Mouse (Mus musculus) spleen, postnatal 4 days (tissue): ENCODE measurements at regions not wholly inside any gene's neighbourhood (a gene's known extent, or its start where the extent isn't known, plus 50 kb on each side); places are given as distances from the start of the nearest gene placed in this dataset.
"Not testable (repeated sequence)": the region's sequence is repeated elsewhere in the genome, so short reads cannot be mapped to it uniquely, and the experiment has no call there.

Source experiments
- DNase-seq, 2 experiments: peaks; one replicate each; pipeline ENCODE4 v3.0.0; 2022; ENCODE audit warnings: low spot score in 2 of 2

DNA sequence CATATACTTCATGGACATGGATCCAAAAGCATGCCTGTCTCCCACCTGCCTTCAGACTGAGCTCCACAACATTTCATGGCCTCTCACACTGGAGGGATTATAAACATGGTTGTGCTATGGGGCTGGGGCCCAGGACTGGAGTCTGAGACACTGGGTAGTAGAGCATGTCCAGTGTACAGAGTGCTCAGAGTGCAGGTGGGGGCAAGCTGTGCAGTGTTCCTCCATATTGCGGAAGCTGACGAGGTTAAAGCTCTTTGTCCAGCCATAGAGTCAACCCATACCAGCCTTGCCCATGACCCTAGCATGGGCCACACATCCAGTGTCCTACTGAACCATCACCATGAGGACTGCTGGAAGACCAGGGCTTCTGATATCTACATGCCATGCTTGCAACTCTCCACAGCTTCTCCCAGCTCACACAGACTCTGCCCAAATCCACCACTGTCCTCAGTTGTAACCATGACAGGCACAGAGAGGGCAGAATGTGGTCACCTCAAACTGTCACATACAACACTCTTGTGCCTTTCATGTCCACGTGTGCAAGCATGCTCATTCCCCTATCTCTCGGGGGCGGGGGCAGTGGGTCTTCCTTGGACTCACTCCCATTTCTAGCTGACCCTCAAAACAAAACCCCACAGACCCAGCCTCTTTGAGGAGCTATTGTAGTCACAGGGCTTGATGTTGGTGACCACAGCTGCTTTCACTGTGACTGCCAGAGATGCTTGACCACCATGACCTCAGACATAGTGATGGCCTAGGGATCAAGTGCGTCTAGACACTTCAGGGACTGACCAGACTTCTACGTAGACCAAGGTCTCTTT, 55.9 kb downstream of the Tmem121 start:
- no peak for DNase-seq

DNA sequence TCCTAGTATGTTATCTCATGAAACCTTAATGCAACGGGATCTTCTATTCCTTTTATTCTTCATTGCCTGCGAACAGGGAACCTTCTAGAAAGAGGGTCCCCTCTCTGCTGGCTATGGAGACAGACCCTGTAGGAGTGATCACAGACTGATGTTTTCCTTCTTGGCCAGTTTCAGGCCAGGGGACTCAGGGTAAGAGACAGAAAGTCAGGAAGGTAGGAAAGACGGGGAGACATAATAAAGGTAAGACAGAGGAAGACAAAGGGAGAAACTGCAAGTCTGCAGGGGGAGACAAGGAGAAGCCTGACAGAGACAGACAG, 56.4 kb downstream of the Tmem121 start:
- no peak for DNase-seq

DNA sequence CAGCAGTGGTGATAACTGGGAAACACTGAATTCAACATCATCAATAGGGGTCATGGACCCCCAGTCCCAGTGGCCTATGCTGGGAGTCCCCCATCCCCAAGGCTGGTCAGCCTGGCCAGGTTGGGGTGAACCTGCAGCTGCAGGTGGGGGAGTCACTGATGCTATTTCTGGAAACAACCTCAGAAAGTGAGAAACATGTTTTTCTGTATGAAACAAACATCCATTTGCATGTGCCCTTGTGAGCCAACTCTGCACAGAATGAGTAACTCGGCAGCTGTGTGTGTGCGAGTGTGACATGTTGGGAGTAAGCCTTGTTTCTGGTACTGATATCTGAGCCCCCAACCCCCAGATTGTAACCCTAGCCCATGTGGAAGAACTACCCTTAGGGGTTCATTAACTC, 59.0 kb downstream of the Tmem121 start:
- no peak for DNase-seq

DNA sequence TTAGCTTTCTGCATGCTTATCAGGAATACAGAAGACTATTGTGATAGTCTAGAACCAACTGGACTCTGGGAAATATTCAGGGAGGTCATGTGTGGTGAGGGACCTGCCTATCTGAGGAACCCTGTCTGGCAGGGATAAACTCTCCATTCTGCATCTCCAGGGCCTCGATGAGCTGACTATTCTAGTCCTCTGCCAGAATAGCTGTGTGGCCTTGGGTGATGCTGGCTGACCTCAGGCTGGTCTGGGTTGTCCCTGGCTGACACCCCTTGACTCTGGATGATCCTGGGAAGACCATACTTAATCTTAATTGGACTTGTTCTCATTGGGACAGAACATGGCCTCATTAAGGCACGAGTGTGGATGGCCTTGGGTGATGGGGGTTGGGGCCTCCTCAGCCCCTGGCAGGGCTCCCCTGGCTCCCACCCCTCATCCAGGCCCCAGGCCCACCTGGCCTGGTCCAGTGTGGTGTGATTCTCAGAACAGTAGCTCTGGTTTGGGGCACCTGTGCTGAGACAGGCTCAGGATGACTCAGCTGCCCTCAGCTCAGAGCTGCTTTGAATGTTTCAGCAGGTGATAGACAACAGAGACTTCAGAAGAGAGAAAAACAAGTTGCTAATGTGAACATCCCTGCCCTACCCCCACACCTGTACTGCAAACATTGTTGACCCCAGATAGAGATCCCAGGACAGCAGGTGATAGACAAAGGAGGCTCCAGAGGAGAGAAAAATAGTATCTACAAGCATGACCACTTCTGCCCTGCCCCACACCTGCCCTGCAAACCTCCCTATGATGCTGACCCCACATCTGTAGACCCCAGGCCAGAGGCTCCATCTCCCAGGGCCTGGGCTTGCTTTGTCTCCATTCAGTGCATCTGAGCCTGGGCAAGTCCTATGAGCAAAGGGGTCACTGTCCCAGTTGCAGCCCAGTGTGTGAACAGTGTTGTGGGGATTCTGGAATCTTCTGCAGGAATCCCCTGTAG, 68.0 kb downstream of the Tmem121 start:
- DNase-seq: not testable (repeated sequence)

DNA sequence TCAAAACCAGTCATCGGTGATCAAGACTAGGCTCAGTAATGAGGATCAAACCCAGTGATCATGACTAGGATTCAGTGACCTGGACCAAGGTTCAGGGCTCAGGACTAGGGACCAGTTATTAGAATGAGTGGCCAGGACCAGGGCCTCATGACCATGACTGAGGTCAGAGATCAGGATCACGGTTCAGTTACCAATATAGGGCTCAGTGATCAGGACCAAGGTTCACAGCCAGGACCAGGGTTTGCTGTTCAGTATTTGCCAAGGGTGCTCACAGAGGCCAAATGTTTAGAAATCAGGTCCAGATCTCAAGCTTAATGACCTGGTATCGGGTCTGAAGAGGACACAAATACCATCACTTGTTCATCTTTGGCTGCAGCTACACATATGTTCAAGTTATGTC, 69.6 kb downstream of the Tmem121 start:
- DNase-seq: no peak

DNA sequence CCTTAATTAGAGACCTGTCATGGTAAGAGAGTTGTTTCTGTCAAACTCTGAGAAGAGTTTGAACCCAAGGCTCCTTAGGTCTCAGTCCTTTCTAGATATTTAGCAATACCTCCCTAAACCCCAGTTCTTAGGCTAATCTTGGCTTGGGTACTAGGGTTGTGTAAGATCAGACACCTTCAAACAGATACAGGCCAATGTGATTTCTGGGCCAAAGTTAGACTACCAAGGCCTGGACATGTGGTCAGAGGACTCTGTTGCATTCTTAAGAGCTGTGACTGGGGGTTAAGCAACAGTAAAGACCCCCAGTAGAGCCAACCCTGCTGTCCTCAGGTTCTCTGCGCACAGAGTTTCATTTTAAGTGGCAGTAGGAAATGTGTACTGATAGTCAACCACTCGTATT, 70.9 kb downstream of the Tmem121 start:
- DNase-seq: no peak

DNA sequence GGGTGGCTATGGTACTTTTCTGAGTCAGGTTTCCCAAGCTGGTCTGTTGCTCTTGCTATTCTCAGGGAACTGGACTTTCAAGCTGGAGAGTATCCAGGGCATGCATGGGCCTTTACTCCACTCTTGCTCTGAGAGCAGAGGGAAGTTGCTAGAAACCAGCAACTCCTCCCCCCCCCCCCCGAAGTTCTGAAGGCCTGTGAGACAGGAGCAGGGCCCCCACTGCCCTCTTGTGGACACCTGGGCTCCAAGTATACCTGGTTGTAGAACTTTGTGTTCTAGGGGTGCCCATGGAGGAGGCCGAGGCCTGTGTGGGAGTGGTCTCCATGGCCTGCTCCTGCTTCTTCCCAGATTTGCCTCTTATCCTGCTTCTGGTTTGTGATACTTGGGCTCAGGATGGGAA, 71.5 kb downstream of the Tmem121 start:
- peak; percentile 61 to 77 for DNase-seq

DNA sequence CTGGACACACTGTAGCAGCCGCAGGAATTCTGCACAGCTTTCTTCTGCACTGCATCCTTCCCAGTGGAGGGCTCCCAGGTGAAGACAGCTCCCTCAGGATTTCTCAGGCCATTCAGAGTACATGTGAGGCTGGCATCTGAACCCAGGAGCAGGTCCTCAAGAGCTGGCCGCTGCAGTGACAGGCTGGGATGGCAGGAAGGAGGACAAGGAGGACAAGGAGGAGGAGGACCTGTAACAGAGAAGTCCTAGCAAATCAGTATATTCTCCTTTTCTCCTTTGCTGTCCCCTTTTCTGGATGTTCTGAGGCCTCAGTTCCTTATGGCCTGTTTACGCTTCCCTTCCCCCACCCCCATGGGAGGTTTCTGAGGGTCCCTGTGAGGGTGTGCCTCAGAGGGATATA, 73.7 kb downstream of the Tmem121 start:
- no peak for DNase-seq

DNA sequence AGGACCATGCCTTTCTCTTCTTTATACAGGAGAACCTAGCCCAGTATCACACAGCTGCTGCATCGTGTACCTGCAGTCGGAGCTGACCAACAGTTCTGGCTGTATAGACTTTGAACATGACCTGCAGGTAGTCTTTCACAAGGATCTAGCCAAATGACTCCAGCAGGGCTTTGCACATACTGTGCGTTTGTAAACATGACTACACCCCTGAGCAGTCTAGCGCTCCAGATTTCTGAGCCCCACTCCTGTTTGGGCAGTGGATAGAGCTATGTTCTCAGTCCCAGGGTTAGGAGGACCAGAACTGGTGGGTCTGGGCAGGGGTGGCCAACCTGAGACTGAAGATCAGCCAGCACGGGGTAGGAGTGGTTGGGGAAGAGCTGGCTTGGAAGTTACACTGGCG, 74.6 kb downstream of the Tmem121 start:
- DNase-seq: no peak

DNA sequence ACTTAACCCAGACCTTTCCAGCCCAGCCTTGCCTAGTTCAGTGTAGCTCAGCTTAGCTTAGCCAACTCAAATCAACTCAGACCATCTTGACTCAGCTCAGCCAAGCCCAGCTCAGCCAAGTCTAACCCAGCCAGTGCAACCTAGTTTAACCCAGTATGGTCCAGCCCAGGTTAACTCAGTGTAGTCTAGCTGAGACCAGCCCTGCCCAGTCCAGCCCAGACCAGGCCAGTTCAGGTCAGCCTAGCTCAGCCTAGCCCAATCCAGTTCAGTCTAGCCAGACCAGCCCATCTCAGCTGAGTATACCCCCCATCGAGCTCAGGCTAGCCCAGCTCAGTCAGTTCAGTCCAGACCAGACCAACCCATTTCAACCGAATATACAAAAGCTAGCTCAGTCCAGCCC, 90.2 kb downstream of the Tmem121 start:
- DNase-seq: no peak

DNA sequence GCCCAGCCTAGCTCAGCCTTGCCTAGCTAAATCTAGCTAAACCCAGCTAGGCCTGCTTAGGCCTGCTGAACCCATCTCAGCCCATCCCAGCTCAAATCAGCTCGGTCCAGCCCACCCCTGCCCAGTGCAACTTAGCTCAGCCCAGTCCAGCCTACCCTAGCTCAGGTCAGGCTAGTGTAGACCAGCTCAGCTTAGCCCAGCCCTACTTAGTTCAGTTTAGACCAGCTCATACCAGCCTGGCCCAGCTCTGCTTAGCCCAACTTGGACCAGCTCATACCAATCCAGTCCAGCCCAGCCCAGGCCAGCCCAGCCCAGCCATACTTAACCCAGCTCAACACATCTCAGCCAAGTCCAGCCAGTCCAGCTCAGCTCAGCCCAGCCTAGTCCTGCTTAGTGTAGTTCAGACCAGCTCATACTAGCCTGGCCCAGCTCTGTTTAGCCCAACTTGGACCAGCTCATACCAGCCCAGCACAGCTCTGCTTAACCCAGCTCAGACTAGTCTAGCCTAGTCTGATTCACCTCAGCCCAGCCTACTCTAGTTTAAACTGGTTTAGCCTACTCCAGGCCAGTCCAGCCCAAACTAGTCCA, 90.7 kb downstream of the Tmem121 start:
- no peak for DNase-seq

DNA sequence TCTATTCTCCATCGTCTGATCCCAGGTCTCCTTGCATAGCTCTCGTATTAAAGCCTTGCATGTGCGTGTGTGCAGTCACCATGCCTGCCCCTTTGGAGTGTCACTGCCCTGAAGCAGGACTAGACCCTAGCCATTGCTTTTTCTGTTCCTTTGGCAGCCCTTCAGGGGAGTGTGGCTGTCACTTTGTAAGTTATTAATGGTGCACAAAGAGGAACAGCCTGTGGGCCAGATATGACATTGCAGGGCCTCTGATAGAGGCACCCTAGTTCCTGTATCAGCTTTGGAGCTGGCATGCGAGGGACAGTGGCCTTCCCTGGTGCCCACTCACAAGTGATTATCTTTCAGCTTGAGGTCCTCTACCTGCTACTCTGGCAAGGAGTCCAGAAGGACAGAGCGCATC, 92.0 kb downstream of the Tmem121 start:
- no peak for DNase-seq

DNA sequence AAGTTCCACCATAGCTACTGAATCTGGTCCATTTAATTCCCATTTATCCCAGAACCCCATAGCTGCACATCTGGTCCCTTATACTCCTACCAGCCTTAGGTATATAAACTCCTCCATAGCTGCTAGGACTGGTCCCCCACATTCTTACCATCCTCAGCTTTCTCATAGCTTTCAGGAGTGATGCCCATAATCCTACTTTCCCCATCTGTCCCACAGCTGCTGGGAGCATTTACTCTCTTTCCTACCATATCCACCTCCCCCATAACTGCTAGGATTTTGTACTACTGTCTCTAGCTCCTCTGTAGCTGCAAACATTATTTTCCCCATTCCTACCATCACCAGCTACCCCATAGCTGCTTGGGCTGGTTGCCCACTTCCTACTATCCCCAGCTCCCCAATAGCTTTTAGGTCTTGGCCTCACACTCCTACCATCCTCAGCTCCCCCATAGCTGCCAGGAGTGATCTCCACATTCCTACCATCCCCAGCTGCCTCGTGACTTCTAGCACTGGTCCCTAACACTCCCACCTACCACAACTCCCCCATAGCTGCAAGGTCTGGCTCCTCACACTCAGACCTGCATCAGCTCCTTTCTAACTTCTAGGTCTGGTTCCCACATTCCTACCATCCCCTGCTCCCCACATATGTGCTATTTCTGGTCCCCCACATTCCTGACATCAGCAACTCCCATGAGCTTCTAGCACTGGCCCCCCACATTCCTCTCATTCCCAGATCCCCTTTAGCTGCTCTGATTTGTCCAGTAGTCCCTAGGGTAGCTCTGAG, 106.5 kb downstream of the Tmem121 start:
- DNase-seq: no peak

DNA sequence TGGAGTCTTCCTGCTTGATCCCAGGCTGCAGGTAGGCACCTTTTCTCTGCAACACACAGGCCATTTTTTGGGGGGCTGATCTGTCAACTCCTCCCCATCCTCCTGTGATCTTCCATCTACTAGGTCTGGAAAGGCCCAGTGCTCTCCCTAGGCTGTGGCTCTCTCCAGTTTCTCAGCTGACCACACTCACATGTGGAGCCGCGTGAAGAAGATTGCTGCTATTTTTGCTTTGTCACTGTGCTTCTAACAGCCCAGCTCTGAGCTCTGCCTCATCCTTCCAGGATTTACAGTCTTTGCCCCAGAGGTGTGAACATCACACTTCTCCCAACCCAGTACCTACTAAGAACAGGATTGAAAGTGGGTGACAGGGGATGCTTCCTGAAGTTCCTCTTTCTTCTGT, 110.2 kb downstream of the Tmem121 start:
- DNase-seq: no peak

DNA sequence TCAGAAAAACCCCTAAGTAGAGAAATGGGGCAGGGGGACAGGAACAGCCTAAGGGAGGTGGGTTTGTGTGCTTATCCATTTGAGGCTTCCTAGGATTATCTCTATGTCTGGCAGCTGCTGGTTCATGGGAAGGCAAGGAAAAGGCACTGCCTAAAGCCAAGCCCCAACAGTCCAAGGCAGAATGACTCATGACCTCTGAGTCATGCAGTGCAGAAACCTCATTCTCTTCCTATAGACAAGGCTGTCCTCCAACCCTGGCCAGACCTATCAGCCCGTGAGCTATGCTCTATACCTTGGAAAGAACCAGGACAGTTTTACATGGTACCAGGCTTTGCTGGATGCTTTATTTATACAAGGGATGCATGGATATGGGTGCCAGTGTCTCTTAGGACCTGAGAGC, 120.2 kb downstream of the Tmem121 start:
- no peak for DNase-seq

DNA sequence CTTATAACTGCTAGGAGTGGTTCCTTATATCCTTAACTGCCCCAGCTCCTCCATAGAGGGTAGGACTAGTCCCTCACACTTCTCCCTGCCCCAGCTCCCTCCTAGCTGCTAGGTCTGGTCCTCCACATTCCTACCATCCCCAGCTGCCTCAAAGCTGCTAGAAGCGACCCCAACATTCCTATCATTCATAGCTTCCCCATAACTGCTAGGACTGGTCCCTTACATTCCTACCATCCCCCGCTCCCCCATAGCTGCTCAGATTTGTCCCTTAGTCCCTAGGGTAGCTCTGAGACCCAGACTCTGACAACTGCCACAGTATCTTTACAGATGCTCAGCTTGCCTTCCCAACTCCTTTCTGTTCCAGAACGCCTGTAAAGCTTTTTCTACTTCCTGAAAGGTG, 127.6 kb downstream of the Tmem121 start:
- no peak for DNase-seq

DNA sequence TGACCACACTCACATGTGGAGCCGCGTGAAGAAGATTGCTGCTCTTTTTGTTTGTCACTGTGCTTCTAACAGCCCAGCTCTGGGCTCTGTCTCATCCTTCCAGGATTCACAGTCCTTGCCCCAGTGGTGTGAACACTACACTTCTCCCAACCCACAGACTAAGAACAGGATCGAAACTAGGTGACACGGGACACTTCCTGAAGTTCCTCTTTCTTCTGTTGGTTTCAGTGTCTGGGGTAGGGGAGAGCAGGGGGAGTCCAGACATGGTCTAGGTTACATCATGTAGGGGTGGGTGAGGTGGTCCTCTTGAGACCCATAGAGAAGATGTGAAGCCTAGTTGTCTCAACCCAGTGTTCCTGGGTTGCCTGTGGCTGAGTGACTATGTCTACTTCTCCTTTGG, 128.9 kb downstream of the Tmem121 start:
- no peak for DNase-seq

DNA sequence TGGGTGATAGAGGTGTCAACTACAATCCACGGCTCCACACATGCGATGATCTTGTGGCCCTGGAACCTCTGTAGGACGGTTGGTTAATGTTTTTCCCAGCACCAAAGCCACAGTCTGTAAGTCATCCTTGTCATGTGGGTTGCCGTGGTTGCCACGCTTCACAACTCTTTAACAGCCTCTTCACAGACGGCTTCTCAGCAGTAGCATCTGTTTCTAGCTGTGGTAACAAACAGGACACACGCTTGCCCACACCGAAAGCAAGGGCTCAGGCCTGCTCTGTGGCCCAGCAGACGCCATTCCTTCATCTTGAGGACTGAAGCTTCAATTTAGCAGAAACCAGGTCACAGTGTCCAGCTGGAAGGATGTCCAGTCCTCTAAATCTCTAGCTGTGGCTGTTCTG, 135.4 kb downstream of the Tmem121 start:
- DNase-seq: peak in 1 of 2 experiments; percentile 24

DNA sequence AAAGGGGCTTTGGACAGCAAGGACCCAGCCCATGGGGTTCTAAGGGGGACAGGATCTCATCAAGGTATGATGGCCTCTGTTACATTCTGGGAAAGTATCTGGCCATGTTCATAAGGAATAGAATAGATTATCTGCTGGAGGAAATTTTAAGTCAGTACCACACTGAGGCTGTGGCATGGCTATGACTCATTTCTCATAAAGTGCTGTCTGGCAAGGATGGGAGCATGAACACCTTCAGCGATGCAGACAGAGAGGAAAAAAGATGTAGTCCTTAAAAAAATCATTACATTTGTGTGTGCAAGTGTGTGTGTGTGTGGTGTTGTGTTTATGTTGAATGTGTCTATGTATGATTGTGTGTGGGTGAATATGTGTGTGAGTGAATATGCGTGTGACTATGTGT, 136.4 kb downstream of the Tmem121 start:
- DNase-seq: no peak

DNA sequence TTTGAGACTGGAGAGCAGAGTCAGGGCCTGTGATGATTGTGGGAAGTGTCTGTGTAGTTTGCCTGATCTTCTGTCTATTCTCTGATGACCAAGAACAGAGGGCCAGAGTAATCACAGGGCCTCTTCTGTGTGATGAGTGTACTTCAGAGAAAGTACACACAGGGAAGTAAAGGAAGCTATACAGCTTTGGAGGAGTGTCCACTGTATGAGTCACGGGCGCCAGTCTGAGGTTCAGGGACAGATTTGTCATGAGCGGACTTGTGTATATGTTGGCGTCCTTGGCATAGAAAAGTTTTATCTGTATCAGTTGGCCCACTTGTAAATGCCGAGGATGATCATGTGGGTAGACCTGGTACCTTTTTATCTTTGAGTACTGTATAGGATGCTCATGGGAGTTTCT, 142.1 kb downstream of the Tmem121 start:
- DNase-seq: no peak

DNA sequence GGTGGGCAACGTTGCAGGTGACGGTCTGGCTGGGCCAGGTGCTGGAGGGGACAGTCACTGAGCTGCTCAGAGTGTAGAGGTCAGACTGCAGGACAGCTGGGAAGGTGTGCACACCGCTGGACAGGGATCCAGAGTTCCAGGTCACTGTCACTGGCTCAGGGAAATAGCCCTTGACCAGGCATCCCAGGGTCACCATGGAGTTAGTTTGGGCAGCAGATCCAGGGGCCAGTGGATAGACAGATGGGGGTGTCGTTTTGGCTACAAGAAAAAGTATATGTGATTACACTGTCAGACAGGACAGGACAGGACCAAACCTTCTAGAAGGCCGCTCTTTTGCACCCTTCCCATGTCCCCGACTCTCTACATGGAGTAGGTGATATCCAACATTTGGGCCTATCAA, 144.5 kb downstream of the Tmem121 start:
- DNase-seq: peak; percentile 11 to 54

DNA sequence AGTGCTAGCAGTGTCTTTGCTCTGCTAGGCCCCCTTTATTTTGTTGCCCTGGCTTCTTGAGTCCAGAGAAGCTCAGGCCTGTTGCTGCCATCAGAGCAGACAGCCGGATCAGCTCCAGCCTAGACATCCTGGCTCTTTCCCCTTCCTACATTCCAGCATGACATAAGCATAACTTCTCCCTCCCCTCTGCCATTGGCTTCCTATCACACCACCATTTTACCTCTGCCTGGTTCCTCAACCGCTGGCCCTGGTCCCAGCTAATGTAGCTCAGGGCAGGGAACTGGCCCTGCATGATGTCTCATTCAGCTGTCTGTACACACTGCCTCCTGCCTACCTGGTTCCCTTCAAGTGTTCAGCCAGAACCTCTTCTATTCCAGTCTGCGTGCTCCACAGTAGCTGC, 146.5 kb downstream of the Tmem121 start:
- DNase-seq: peak; percentile 5 to 49
